Mouse (Mus musculus) heart, adult 9 months (tissue): ENCODE data around the gene Ptprf.
A peak's percentile ranks its signal among the peaks of the same experiment; 100 is the strongest.

Source experiments
- DNase-seq, 2 experiments: peaks; one replicate each; pipeline ENCODE4 v3.0.0; 2022; ENCODE audit warnings: low spot score in 2 of 2

Ptprf gene

GRCm38 (mm10) chr4:118259782-118260463 lies 31.3 kb downstream of the Ptprf start:
- DNase-seq, result no peak

GRCm38 (mm10) chr4:118257977-118258376 lies 33.2 kb downstream of the Ptprf start:
- no peak for DNase-seq

- no peak for DNase-seq
Observed at GRCm38 (mm10) chr4:118257416-118257815, 33.8 kb downstream of the Ptprf start.

- no peak for DNase-seq
Observed at GRCm38 (mm10) chr4:118256217-118256616, 35.0 kb downstream of the Ptprf start.

- no peak for DNase-seq
Observed at GRCm38 (mm10) chr4:118254953-118255352, 36.3 kb downstream of the Ptprf start.

GRCm38 (mm10) chr4:118247323-118247722 lies 43.9 kb downstream of the Ptprf start:
- DNase-seq, result peak; percentile 21 to 28

GRCm38 (mm10) chr4:118245847-118246246 lies 45.4 kb downstream of the Ptprf start:
- DNase-seq, result peak in 1 of 2 experiments; percentile 16

- no peak for DNase-seq
Observed at GRCm38 (mm10) chr4:118243791-118244190, 47.4 kb downstream of the Ptprf start.

- no peak for DNase-seq
Observed at GRCm38 (mm10) chr4:118243298-118243697, 47.9 kb downstream of the Ptprf start.

- no peak for DNase-seq
Observed at GRCm38 (mm10) chr4:118239960-118240689, 51.1 kb downstream of the Ptprf start.

GRCm38 (mm10) chr4:118238666-118239065 lies 52.5 kb downstream of the Ptprf start:
- no peak for DNase-seq

GRCm38 (mm10) chr4:118236871-118237270 lies 54.3 kb downstream of the Ptprf start:
- no peak for DNase-seq

GRCm38 (mm10) chr4:118234711-118235388 lies 56.4 kb downstream of the Ptprf start:
- DNase-seq, result no peak

- no peak for DNase-seq
Observed at GRCm38 (mm10) chr4:118233886-118234285, 57.3 kb downstream of the Ptprf start.

- DNase-seq, result no peak
Observed at GRCm38 (mm10) chr4:118231861-118232260, 59.3 kb downstream of the Ptprf start.

GRCm38 (mm10) chr4:118229035-118229770 lies 62.0 kb downstream of the Ptprf start:
- no peak for DNase-seq

- DNase-seq, result no peak
Observed at GRCm38 (mm10) chr4:118227398-118227797, 63.8 kb downstream of the Ptprf start.

GRCm38 (mm10) chr4:118221261-118221660 lies 69.9 kb downstream of the Ptprf start:
- DNase-seq, result no peak

GRCm38 (mm10) chr4:118220756-118221155 lies 70.4 kb downstream of the Ptprf start:
- DNase-seq, result no peak

- DNase-seq, result no peak
Observed at GRCm38 (mm10) chr4:118219487-118219886, 71.7 kb downstream of the Ptprf start.

GRCm38 (mm10) chr4:118218521-118218920 lies 72.7 kb downstream of the Ptprf start:
- no peak for DNase-seq
